Mouse (Mus musculus) olfactory bulb, adult 2 months (tissue): Measurements from ENCODE around the gene Gm38392.

ENCODE experiments used
- CTCF ChIP-seq: fragments of 200-500 bp; IDR thresholded peaks from 2 replicates; pipeline ENCODE4 v1.5.1; 2012; ENCODE audit warnings: low read depth, mild to moderate bottlenecking, low read length, moderate library complexity; ENCODE audit not compliant: insufficient read depth
- POLR2A ChIP-seq: fragments of 200-500 bp; IDR thresholded peaks from 2 replicates; pipeline ENCODE4 v1.6.1; 2012; ENCODE audit warnings: mild to moderate bottlenecking, low read depth, low read length, moderate library complexity; ENCODE audit not compliant: insufficient read depth

DNA sequence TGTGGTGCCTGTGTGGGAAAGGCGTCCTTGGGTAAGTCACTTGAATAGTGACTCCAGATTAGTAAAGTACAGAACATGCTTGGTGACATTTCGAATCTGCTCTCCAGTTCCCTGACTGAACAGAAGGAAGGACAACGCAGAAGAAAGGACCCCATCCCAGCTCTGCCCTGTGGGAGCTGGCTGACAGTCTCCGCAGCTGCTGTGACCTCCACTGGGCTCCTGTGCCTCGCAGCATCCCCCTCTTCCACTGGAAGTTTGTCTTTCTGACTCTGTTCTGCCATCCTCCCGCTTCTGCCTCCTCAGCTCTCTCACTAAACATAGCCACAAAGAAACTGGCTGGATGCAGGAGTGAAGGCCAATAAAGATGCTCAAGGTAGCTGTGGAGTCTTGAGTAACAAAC is 84.0 kb downstream of the Gm38392 start:
- TF ChIP-seq POLR2A (no peak), CTCF (no peak)
